Mouse (Mus musculus) limb, embryonic 12.5 days (tissue): ENCODE results near the gene Atg101. TPM values are rescaled to one million over a fixed set of nuclear protein-coding genes. Genes with fewer than 3 reads are reported as not detected.
A peak's percentile ranks its signal among the peaks of the same experiment; 100 is the strongest.

Source experiments
- ATAC-seq: fragments of 200-750 bp; cut with Nextera tagmentation; 2 replicates; pipeline ENCODE4 v1.8.0; 2017; ENCODE audit warnings: low read depth, moderate TSS enrichment; ENCODE audit not compliant: insufficient number of reproducible peaks, insufficient read depth, low FRiP score, low TSS enrichment
- H3K27ac ChIP-seq: fragments of 300-500 bp; sonication (generic); 2 replicates; pipeline ENCODE4 v1.5.1; 2016; ENCODE audit warnings: mild to moderate bottlenecking, moderate library complexity
- H3K27me3 ChIP-seq: fragments of 300-500 bp; sonication (generic); 2 replicates; pipeline ENCODE4 v1.6.1; 2016; ENCODE audit warnings: mild to moderate bottlenecking, moderate library complexity
- H3K36me3 ChIP-seq: fragments of 300-500 bp; sonication (generic); 2 replicates; pipeline ENCODE4 v1.6.1; 2016; ENCODE audit warnings: mild to moderate bottlenecking, moderate library complexity
- H3K4me1 ChIP-seq: fragments of 300-500 bp; sonication (generic); replicated peaks from 2 replicates; pipeline ENCODE4 v1.6.1; 2016
- H3K4me2 ChIP-seq: fragments of 300-500 bp; sonication (generic); 2 replicates; pipeline ENCODE4 v1.6.1; 2016; ENCODE audit warnings: mild to moderate bottlenecking, moderate library complexity
- H3K4me3 ChIP-seq: fragments of 300-500 bp; sonication (generic); replicated peaks from 2 replicates; pipeline ENCODE4 v1.5.1; 2016; ENCODE audit warnings: mild to moderate bottlenecking
- H3K9ac ChIP-seq: fragments of 300-500 bp; sonication (generic); replicated peaks from 2 replicates; pipeline ENCODE4 v1.6.1; 2016; ENCODE audit warnings: mild to moderate bottlenecking, moderate library complexity
- H3K9me3 ChIP-seq: fragments of 300-500 bp; sonication (generic); 2 replicates; pipeline ENCODE4 v1.6.1; 2016; ENCODE audit warnings: mild to moderate bottlenecking, moderate library complexity
- WGBS: fragments of 180-500 bp; shearing (Covaris S2); methylation state at CpG from one replicate; pipeline ENCODE4 v1.1.7; 2016; 5-methylcytosine and 5-hydroxymethylcytosine counted together
- polyA plus RNA-seq: library from polyadenylated mRNA; unstranded; fragments of >200 nt; fragmentation: Nextera tagmentation; extraction: Ambion mirVana; gene quantifications from 2 replicates; pipeline ENCODE4 v1.2.1, GENCODE M21; 2016

Gene Atg101
- polyA plus RNA-seq, 1 experiment from 2014 or later = 67.4 TPM

DNA sequence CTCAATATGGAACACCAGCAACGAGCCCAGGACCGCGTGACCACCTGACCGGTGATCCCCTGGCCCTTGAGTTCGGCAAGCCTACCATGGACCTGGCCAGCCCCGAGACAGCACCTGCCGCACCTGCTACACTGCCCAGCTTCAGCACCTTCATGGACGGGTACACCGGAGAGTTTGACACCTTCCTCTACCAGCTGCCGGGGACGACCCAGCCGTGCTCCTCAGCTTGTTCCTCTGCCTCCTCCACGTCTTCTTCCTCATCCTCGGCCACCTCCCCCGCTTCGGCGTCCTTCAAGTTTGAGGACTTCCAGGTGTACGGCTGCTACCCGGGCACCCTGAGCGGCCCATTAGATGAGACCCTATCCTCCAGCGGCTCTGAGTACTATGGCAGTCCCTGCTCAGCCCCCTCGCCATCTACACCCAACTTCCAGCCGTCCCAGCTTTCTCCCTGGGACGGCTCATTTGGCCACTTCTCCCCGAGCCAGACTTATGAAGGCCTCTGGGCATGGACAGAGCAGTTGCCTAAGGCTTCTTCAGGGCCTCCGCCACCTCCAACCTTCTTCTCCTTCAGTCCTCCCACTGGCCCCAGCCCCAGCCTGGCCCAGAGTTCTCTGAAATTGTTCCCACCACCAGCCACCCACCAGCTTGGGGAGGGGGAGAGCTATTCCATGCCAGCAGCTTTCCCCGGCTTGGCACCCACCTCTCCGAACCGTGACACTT is 13.8 kb upstream of the Atg101 start:
- no peak overlapping the region for H3K27ac ChIP-seq
- 90% methylated on average over 29 of the region's 29 CpGs for WGBS
- no peak for ATAC-seq
- peaks cover 32% of the 10 kb centered on the region for H3K27me3 ChIP-seq
- H3K9ac ChIP-seq = no peak overlapping the region
- H3K36me3 ChIP-seq = peaks cover 47% of the 10 kb centered on the region
- H3K4me3 ChIP-seq = no peak overlapping the region
- no peak overlapping the region for H3K4me2 ChIP-seq
- peaks cover 23% of the 10 kb centered on the region for H3K4me1 ChIP-seq
- no peaks in the 10 kb centered on the region for H3K9me3 ChIP-seq

- peaks cover 26% of the 10 kb centered on the region for H3K27me3 ChIP-seq
- H3K36me3 ChIP-seq = peaks cover 47% of the 10 kb centered on the region
- peaks cover 17% of the 10 kb centered on the region for H3K4me1 ChIP-seq
- no peak overlapping the region for H3K4me3 ChIP-seq
- H3K9ac ChIP-seq = no peak overlapping the region
- ATAC-seq = no peak
- 74% methylated on average over 3 of the region's 3 CpGs for WGBS
- H3K9me3 ChIP-seq = no peaks in the 10 kb centered on the region
- no peak overlapping the region for H3K27ac ChIP-seq
- no peak overlapping the region for H3K4me2 ChIP-seq
These were observed 13.0 kb upstream of the Atg101 start for GRCm38 (mm10) chr15:101271107-101271506.

DNA sequence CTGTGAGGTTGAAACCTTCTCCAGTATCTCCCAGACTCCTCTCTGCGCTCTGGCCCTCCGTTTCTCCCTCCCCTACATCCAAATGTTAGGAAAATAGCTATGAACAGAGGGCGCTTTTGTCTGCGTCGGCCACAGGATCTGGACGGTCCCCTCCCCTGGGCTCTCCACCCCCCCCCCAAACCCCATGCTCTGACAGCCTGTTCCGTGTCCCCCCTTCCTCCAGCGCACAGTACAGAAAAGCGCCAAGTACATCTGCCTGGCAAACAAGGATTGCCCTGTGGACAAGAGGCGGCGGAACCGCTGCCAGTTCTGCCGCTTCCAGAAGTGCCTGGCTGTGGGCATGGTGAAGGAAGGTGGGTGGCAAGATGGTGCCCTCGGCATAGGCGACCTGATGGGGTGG is 12.6 kb upstream of the Atg101 start:
- H3K27ac ChIP-seq = no peak overlapping the region
- peaks cover 15% of the 10 kb centered on the region for H3K4me1 ChIP-seq
- no peaks in the 10 kb centered on the region for H3K9me3 ChIP-seq
- H3K27me3 ChIP-seq = peaks cover 23% of the 10 kb centered on the region
- H3K9ac ChIP-seq = no peak overlapping the region
- WGBS = 88% methylated on average over 15 of the region's 15 CpGs
- ATAC-seq = no peak
- H3K36me3 ChIP-seq = peaks cover 47% of the 10 kb centered on the region
- H3K4me2 ChIP-seq = no peak overlapping the region
- no peak overlapping the region for H3K4me3 ChIP-seq

GRCm38 (mm10) chr15:101274380-101274779 is 9.7 kb upstream of the Atg101 start:
- H3K4me3 ChIP-seq = no peak overlapping the region
- 77% methylated on average over 6 of the region's 6 CpGs for WGBS
- H3K4me2 ChIP-seq = no peak overlapping the region
- no peak; the same call in 1 of the 2 replicates for ATAC-seq
- no peak overlapping the region for H3K9ac ChIP-seq
- no peak overlapping the region for H3K27ac ChIP-seq
- H3K4me1 ChIP-seq = peaks cover 10% of the 10 kb centered on the region
- no peaks in the 10 kb centered on the region for H3K9me3 ChIP-seq
- no peaks in the 10 kb centered on the region for H3K27me3 ChIP-seq
- H3K36me3 ChIP-seq = peaks cover 47% of the 10 kb centered on the region

GRCm38 (mm10) chr15:101277351-101277899 is 6.6 kb upstream of the Atg101 start:
- Histone ChIP-seq H3K4me3 (no peak overlapping the region), H3K4me2 (no peak overlapping the region), H3K9me3 (no peaks in the 10 kb centered on the region), H3K36me3 (peaks cover 21% of the 10 kb centered on the region), H3K9ac (no peak overlapping the region), H3K27ac (peak overlapping the region; percentile 81), H3K27me3 (no peaks in the 10 kb centered on the region), H3K4me1 (peaks cover 10% of the 10 kb centered on the region)
- ATAC-seq = 0 out of 2 replicates have a peak, but pooled peaks have one; percentile 18
- 67% methylated on average over 11 of the region's 11 CpGs for WGBS

DNA sequence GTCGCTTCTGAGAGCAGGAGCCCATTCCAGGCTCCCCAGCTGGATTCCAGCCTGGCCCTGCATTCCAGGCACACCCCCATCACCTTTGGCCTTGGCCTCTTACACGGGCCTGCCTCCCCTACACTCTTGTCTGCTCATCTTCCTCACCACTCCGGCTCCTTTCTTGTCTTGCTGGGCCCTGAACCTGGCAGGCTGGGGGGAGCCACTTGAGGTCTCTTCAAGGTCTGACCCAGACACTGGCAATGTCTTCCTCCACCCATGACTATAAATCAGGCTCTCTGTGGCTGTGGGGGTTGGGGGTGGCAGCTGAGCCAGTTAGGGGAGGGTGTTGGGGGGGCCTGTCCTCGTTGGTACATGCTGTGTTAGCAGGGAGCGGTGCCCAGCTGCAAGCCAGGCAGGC is 5.5 kb upstream of the Atg101 start:
- WGBS = 36% methylated on average over 5 of the region's 5 CpGs
- Histone ChIP-seq H3K4me1 (peaks cover 10% of the 10 kb centered on the region), H3K9ac (peak overlapping the region; percentile 5; the same call in 1 of the 2 replicates), H3K9me3 (no peaks in the 10 kb centered on the region), H3K4me3 (no peak overlapping the region), H3K36me3 (peaks cover 9% of the 10 kb centered on the region), H3K4me2 (no peak overlapping the region), H3K27ac (peak overlapping the region; percentile 81), H3K27me3 (no peaks in the 10 kb centered on the region)
- ATAC-seq = no peak

DNA sequence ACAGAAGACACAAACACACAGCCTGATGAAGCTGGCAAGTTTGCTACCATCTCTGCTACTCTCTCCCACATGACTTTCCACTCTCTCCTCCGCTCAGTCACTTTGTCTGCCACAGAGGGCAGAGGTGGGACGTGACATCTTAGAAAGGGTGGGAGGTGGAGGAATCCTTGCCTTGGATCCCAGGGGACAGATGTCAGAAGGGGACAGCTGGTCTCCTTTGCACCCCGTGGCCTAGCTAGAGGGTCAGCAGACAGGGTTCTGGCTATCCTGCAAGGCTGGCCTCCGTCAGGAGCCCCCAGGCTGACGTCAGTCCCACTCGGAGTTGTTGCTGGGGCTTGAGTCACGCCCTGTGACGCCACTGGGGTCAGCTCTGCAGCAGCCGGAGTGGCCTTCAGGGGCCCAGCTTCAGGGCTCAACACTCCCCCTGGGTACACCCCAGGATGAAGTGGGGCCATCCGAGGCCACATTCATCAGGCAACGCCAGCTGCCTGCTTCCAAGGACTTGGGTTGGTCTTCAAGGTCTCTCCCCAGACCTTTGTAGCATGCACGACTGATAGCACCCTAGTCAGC is 4.6 kb upstream of the Atg101 start:
- no peak overlapping the region for H3K27ac ChIP-seq
- 0 out of 2 replicates have a peak, but pooled peaks cover under 1% of the 10 kb centered on the region for H3K36me3 ChIP-seq
- H3K27me3 ChIP-seq = no peaks in the 10 kb centered on the region
- H3K9ac ChIP-seq = 0 out of 2 replicates have a peak overlapping the region, but pooled peaks have one; percentile 2
- ATAC-seq = no peak
- no peak overlapping the region for H3K4me3 ChIP-seq
- no peak overlapping the region for H3K4me2 ChIP-seq
- H3K4me1 ChIP-seq = peaks cover 10% of the 10 kb centered on the region
- no peaks in the 10 kb centered on the region for H3K9me3 ChIP-seq
- WGBS = 54% methylated on average over 12 of the region's 12 CpGs

- no peak for ATAC-seq
- 76% methylated on average over 5 of the region's 5 CpGs for WGBS
- Histone ChIP-seq H3K4me3 (no peak overlapping the region), H3K4me1 (peaks cover 25% of the 10 kb centered on the region), H3K36me3 (peaks cover 15% of the 10 kb centered on the region), H3K9ac (no peak overlapping the region), H3K9me3 (no peaks in the 10 kb centered on the region), H3K27ac (no peak overlapping the region), H3K4me2 (no peak overlapping the region), H3K27me3 (no peaks in the 10 kb centered on the region)
These were observed 1.6 kb upstream of the Atg101 start for GRCm38 (mm10) chr15:101282471-101282870.

GRCm38 (mm10) chr15:101283183-101283910 is 725 bp upstream of the Atg101 start:
- Histone ChIP-seq H3K27ac (peak overlapping the region; percentile 51; the same call in 1 of the 2 replicates), H3K4me1 (peaks cover 20% of the 10 kb centered on the region), H3K4me2 (peak overlapping the region; percentile 80), H3K4me3 (peak overlapping the region; percentile 85), H3K27me3 (no peaks in the 10 kb centered on the region), H3K9me3 (no peaks in the 10 kb centered on the region), H3K9ac (peak overlapping the region; percentile 63), H3K36me3 (peaks cover 23% of the 10 kb centered on the region)
- 3% methylated on average over 26 of the region's 26 CpGs for WGBS
- no peak for ATAC-seq

DNA sequence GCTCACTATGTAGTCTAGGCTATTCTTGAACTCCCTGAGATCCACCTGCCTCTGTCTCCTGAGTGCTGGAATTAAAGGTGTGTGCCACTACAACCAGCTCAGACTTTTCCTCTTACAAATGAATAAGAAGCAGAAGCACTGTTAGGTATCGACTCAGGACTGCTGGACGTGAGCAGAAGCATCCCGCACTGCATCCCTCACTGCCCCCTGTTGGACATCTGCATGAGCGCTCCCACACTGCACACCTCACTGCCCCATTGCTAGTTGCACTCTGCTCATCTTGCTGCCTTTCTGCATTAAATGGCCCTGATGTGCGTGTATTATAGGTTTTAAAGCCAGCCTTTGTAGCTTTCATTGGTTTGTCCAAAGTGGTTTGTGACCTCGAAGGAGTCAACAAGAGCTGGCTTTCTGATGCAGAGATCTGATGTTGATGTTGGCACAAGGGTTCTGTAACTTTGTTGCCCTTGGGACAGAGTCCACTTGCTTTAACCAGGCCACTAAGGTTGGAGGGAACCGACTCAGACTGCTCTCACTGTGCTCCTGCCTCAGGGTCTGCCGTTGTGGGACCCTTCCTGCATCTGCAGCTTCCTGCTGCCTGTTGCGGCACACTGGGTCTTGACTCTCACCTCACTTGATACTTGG is 2.2 kb downstream of the Atg101 start:
- no peak for ATAC-seq
- Histone ChIP-seq H3K4me3 (no peak overlapping the region), H3K4me2 (no peak overlapping the region), H3K27me3 (no peaks in the 10 kb centered on the region), H3K36me3 (peaks cover 52% of the 10 kb centered on the region), H3K9ac (no peak overlapping the region), H3K27ac (no peak overlapping the region), H3K4me1 (peaks cover 14% of the 10 kb centered on the region), H3K9me3 (no peaks in the 10 kb centered on the region)
- WGBS = 70% methylated on average over 9 of the region's 9 CpGs

GRCm38 (mm10) chr15:101287361-101287760 is 3.3 kb downstream of the Atg101 start:
- ATAC-seq = no peak
- H3K4me3 ChIP-seq = no peak overlapping the region
- no peak overlapping the region for H3K4me2 ChIP-seq
- no peaks in the 10 kb centered on the region for H3K27me3 ChIP-seq
- peaks cover 14% of the 10 kb centered on the region for H3K4me1 ChIP-seq
- H3K9ac ChIP-seq = no peak overlapping the region
- 85% methylated on average over 6 of the region's 6 CpGs for WGBS
- no peaks in the 10 kb centered on the region for H3K9me3 ChIP-seq
- H3K27ac ChIP-seq = no peak overlapping the region
- peaks cover 64% of the 10 kb centered on the region for H3K36me3 ChIP-seq
